17 mouse cellular contexts compared by ENCODE assay signal in genomic region chr10:72577713-72578112, GRCm38 (mm10).
A peak's percentile ranks its signal among the peaks of the same experiment; 100 is the strongest.
DNase-seq lines count a peak whose midpoint lies in the region; TF ChIP-seq lines count a peak whose summit lies in the region.
"Had no signal": no experiment of that assay in that cellular context is flagged by ENCODE, and none has a peak within 500 bp of the region (broad histone marks: within the 10 kb centered on the region; RNA-seq: fewer than 3 reads in every experiment).

No protein-coding gene starts in this region.

- no peak overlapping the region for H3K4me2 ChIP-seq in CH12.LX (ENCODE audit: insufficient read depth, low read depth, poor library complexity, severe bottlenecking)

- peak; percentile 64 for TF ChIP-seq RAD21 in CH12.LX (IDR thresholded peaks at IDR 0.05; ENCODE audit: low read depth, low read length)

- H3K9ac ChIP-seq in CH12.LX (ENCODE audit: insufficient read depth, low read depth), result no peak overlapping the region

- H3K79me2 ChIP-seq in CH12.LX (replicated peaks; ENCODE audit: control insufficient read depth, extremely low read depth, insufficient read depth, poor library complexity, severe bottlenecking), result no peaks in the 10 kb centered on the region

- dilution Hi-C loops in CH12.LX (cut with MboI; ENCODE audit: extremely low pct_ligation_motif_present, extremely low pct_unique_long_range_greater_than_20kb, low sequenced_read_pairs), result no loop called here

- no peaks in the 10 kb centered on the region for H3K9me3 ChIP-seq in CH12.LX (replicated peaks; ENCODE audit: low read length)
- H3K9me3 ChIP-seq: G1E had no signal

- intact Hi-C loops in heart, postnatal 36 days (cut with DNase I), result no loop called here

- no peak overlapping the region for H3K4me3 ChIP-seq in CH12.LX (replicated peaks in 1 of 3; ENCODE audit: low read depth in 2 of 3, low read length in 2 of 3, poor library complexity in 1 of 3)

- no peak for TF ChIP-seq EP300 in CH12.LX (IDR thresholded peaks at IDR 0.05; ENCODE audit: low read length)

- in situ Hi-C loops in CH12.LX (cut with MboI; ENCODE audit: low pct_ligation_motif_present, low pct_unique_long_range_greater_than_20kb, low sequenced_read_pairs), result no loop called here

- peak; percentile 8 for DNase-seq in 3T3-L1 (ENCODE audit: low read depth, low spot score)
- peak; percentile 14 for DNase-seq in CH12.LX (ENCODE audit: extremely low read depth)
- no peak for DNase-seq in spleen, postnatal 4 days (ENCODE audit: low spot score in 2 of 2)
- no peak for DNase-seq in heart, postnatal 36 days
- DNase-seq: adrenal gland, adult 2 months; adrenal gland, adult 8-10 months; adrenal gland, postnatal 10 days; adrenal gland, postnatal 14 days; adrenal gland, postnatal 25 days; adrenal gland, postnatal 36 days; B cell, adult 2 months; cerebellum, adult 11 months; cerebellum, adult 11-12 months; cerebellum, adult 18-20 months; cerebellum, adult 2 months; cerebellum, adult 8-10 months had no signal

- H3K27ac ChIP-seq in CH12.LX (ENCODE audit: insufficient read depth, low read depth), result no peak overlapping the region

- no peaks in the 10 kb centered on the region for H3K4me1 ChIP-seq in CH12.LX (ENCODE audit: control insufficient read depth in 1 of 2, insufficient read depth in 2 of 2)

- TF ChIP-seq POLR2A in CH12.LX (IDR thresholded peaks at IDR 0.05; ENCODE audit: low read depth, low read length), result no peak

- H3K36me3 ChIP-seq in CH12.LX (replicated peaks in 1 of 2; ENCODE audit: control insufficient read depth in 1 of 2, insufficient read depth in 1 of 2, low read length in 1 of 2), result no peaks in the 10 kb centered on the region
- H3K36me3 ChIP-seq: G1E had no signal

- no peaks in the 10 kb centered on the region for H3K27me3 ChIP-seq in CH12.LX (replicated peaks)

- peak in 1 of 2 experiments; percentile 51; a peak in 2 of 4 replicates for TF ChIP-seq CTCF in CH12.LX (conservative IDR thresholded peaks at IDR 0.05 in 1 of 2, IDR thresholded peaks at IDR 0.05 in 1 of 2; ENCODE audit: low read depth in 2 of 2, low read length in 2 of 2)

TF ChIP-seq in CH12.LX, 34 proteins besides CTCF, POLR2A, EP300 and RAD21:
- peak; percentile 43 for TF ChIP-seq SMC3 (IDR thresholded peaks at IDR 0.05; ENCODE audit: low read depth, low read length)
- TF ChIP-seq CHD2 (IDR thresholded peaks at IDR 0.05; ENCODE audit: low read length), result no peak
- peak; percentile 43; the same call in 1 of the 2 replicates for TF ChIP-seq BHLHE40 (IDR thresholded peaks at IDR 0.05; ENCODE audit: low read depth, low read length)

Comparison
In these comparisons a context has a peak if more than half of its experiments do, and no peak if none do; other contexts are left out.
1. DNase-seq: peak in 3T3-L1 (single experiment) and CH12.LX (single experiment); none in spleen, postnatal 4 days (0 of 2) and heart, postnatal 36 days (0 of 2).